Mouse (Mus musculus) erythroblast, embryonic 14.5 days (primary cell): ENCODE measurements around the gene Padi4.

Source experiments
- GATA1 ChIP-seq: IDR thresholded peaks from 2 replicates; pipeline ENCODE4 v1.6.1; 2012; ENCODE audit warnings: low read length, inconsistent platforms, mixed read lengths
- TAL1 ChIP-seq: IDR thresholded peaks from 3 replicates; pipeline ENCODE4 v1.6.1; 2012; ENCODE audit warnings: low read length, inconsistent platforms, mixed read lengths

DNA sequence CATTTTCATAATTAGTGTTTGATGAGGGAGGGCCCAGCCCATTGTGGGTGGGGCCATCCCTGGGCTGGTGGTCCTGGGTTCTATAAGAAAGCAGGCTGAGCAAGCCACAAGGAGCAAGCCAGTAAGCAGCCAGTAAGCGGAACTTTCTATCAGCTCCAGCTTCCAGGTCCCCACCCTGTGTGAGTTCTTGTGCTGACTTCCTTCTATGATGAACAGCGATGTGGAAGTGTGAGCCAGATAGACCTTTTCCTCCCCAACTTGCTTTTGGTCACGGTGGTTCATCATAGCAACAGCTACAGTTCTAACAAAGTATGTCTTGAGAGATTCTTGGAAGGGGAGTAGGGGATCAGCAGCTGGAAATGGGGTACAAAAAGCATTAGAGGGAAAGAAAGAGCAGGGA is 8.1 kb downstream of the Padi4 start:
- TF ChIP-seq GATA1 (no peak), TAL1 (no peak)
